Mouse (Mus musculus) cerebellum, adult 2 months (tissue): ENCODE measurements at regions not wholly inside any gene's neighbourhood (a gene's known extent, or its start where the extent isn't known, plus 50 kb on each side); places are given as distances from the start of the nearest gene placed in this dataset.

Experiments used
- CTCF ChIP-seq: fragments of 200-500 bp; IDR thresholded peaks from 2 replicates; pipeline ENCODE4 v1.5.1; 2011; ENCODE audit warnings: low read depth, mild to moderate bottlenecking, control low read depth, low read length, moderate library complexity, borderline replicate concordance; ENCODE audit not compliant: insufficient read depth
- POLR2A ChIP-seq: fragments of 200-500 bp; IDR thresholded peaks from 2 replicates; pipeline ENCODE4 v1.6.1; 2011; ENCODE audit warnings: low read length, control low read depth, borderline replicate concordance; ENCODE audit not compliant: insufficient read depth

- TF ChIP-seq CTCF (no peak), POLR2A (no peak)
Observed at GRCm38 (mm10) chr3:41368351-41369101, 187.0 kb upstream of the Jade1 start.
